Mouse (Mus musculus) limb, embryonic 12.5 days (tissue): ENCODE measurements at regions not wholly inside any gene's neighbourhood (a gene's known extent, or its start where the extent isn't known, plus 50 kb on each side); places are given as distances from the start of the nearest gene placed in this dataset.
"Not testable (repeated sequence)": the region's sequence is repeated elsewhere in the genome, so short reads cannot be mapped to it uniquely, and the experiment has no call there.

Experiments
- ATAC-seq: fragments of 200-750 bp; cut with Nextera tagmentation; 2 replicates; pipeline ENCODE4 v1.8.0; 2017; ENCODE audit warnings: low read depth, moderate TSS enrichment; ENCODE audit not compliant: insufficient number of reproducible peaks, insufficient read depth, low FRiP score, low TSS enrichment
- H3K27ac ChIP-seq: fragments of 300-500 bp; sonication (generic); 2 replicates; pipeline ENCODE4 v1.5.1; 2016; ENCODE audit warnings: mild to moderate bottlenecking, moderate library complexity
- H3K27me3 ChIP-seq: fragments of 300-500 bp; sonication (generic); 2 replicates; pipeline ENCODE4 v1.6.1; 2016; ENCODE audit warnings: mild to moderate bottlenecking, moderate library complexity
- H3K36me3 ChIP-seq: fragments of 300-500 bp; sonication (generic); 2 replicates; pipeline ENCODE4 v1.6.1; 2016; ENCODE audit warnings: mild to moderate bottlenecking, moderate library complexity
- H3K4me1 ChIP-seq: fragments of 300-500 bp; sonication (generic); replicated peaks from 2 replicates; pipeline ENCODE4 v1.6.1; 2016
- H3K4me2 ChIP-seq: fragments of 300-500 bp; sonication (generic); 2 replicates; pipeline ENCODE4 v1.6.1; 2016; ENCODE audit warnings: mild to moderate bottlenecking, moderate library complexity
- H3K4me3 ChIP-seq: fragments of 300-500 bp; sonication (generic); replicated peaks from 2 replicates; pipeline ENCODE4 v1.5.1; 2016; ENCODE audit warnings: mild to moderate bottlenecking
- H3K9ac ChIP-seq: fragments of 300-500 bp; sonication (generic); replicated peaks from 2 replicates; pipeline ENCODE4 v1.6.1; 2016; ENCODE audit warnings: mild to moderate bottlenecking, moderate library complexity
- H3K9me3 ChIP-seq: fragments of 300-500 bp; sonication (generic); 2 replicates; pipeline ENCODE4 v1.6.1; 2016; ENCODE audit warnings: mild to moderate bottlenecking, moderate library complexity
- WGBS: fragments of 180-500 bp; shearing (Covaris S2); methylation state at CpG from one replicate; pipeline ENCODE4 v1.1.7; 2016; 5-methylcytosine and 5-hydroxymethylcytosine counted together

GRCm38 (mm10) chr3:137242877-137243276 is 98.0 kb upstream of the Emcn start:
- Histone ChIP-seq H3K4me1 (no peaks in the 10 kb centered on the region), H3K27me3 (no peaks in the 10 kb centered on the region), H3K4me2 (no peak overlapping the region), H3K4me3 (no peak overlapping the region), H3K36me3 (no peaks in the 10 kb centered on the region), H3K9me3 (no peaks in the 10 kb centered on the region), H3K9ac (no peak overlapping the region), H3K27ac (no peak overlapping the region)
- no peak for ATAC-seq
- 53% methylated on average over 1 of the region's 1 CpGs for WGBS

DNA sequence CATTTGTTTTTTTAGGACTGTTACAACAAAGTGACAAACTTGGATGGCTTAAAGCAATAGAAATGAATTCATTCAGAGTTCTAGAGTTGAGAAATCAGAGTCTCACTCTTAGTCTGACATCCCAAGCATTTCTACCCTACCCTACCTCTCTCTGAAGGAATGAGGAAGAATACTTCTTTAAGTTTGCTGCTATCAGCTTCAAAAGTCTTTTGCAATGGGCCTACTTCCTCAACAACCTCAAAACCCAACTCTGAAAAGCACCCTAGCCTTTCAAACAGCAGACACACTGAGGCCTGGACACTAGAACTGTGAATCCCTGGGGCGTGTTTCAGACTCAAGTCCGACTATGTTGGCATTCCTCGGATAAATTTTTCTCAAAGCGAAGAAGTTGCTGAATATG is 77.0 kb upstream of the Emcn start:
- Histone ChIP-seq H3K4me1 (no peaks in the 10 kb centered on the region), H3K9me3 (no peaks in the 10 kb centered on the region), H3K4me3 (no peak overlapping the region), H3K27me3 (peaks cover 12% of the 10 kb centered on the region), H3K4me2 (no peak overlapping the region), H3K27ac (no peak overlapping the region), H3K36me3 (no peaks in the 10 kb centered on the region), H3K9ac (no peak overlapping the region)
- 94% methylated on average over 4 of the region's 4 CpGs for WGBS
- ATAC-seq = no peak

- 57% methylated on average over 1 of the region's 1 CpGs for WGBS
- Histone ChIP-seq H3K9ac (no peak overlapping the region), H3K4me2 (no peak overlapping the region), H3K9me3 (no peaks in the 10 kb centered on the region), H3K36me3 (no peaks in the 10 kb centered on the region), H3K27me3 (peaks cover 5% of the 10 kb centered on the region), H3K4me1 (no peaks in the 10 kb centered on the region), H3K27ac (no peak overlapping the region), H3K4me3 (no peak overlapping the region)
- ATAC-seq = no peak
Measured at GRCm38 (mm10) chr3:137267752-137268151, 73.1 kb upstream of the Emcn start.

GRCm38 (mm10) chr3:137275444-137275843 is 65.4 kb upstream of the Emcn start:
- 79% methylated on average over 8 of the region's 8 CpGs for WGBS
- H3K27ac ChIP-seq = no peak overlapping the region
- no peaks in the 10 kb centered on the region for H3K27me3 ChIP-seq
- H3K36me3 ChIP-seq = no peaks in the 10 kb centered on the region
- no peak overlapping the region for H3K4me2 ChIP-seq
- no peak overlapping the region for H3K4me3 ChIP-seq
- H3K9me3 ChIP-seq = no peaks in the 10 kb centered on the region
- ATAC-seq = no peak
- no peaks in the 10 kb centered on the region for H3K4me1 ChIP-seq
- H3K9ac ChIP-seq = no peak overlapping the region

DNA sequence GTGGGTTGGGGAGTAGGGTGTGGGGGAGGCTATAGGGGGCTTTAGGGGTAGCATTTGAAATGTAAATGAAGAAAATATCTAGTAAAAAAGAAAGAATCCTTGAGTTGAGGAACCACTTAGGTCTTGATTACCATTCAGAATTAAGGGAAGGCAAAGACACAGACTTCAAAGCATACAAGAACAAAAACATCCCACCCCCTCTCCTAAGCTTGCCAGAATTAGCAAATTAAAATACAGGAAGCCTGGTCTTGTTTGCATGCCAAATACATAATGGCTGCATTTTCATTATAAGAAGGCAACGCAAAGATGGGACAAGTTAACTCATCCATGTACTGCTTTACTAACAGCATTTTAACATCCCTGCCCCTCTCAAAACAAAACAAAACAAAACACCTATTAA is 61.6 kb upstream of the Emcn start:
- Histone ChIP-seq H3K27me3 (no peaks in the 10 kb centered on the region), H3K9me3 (no peaks in the 10 kb centered on the region), H3K9ac (no peak overlapping the region), H3K4me3 (no peak overlapping the region), H3K27ac (no peak overlapping the region), H3K36me3 (no peaks in the 10 kb centered on the region), H3K4me1 (no peaks in the 10 kb centered on the region), H3K4me2 (no peak overlapping the region)
- 85% methylated on average over 1 of the region's 1 CpGs for WGBS
- no peak for ATAC-seq

DNA sequence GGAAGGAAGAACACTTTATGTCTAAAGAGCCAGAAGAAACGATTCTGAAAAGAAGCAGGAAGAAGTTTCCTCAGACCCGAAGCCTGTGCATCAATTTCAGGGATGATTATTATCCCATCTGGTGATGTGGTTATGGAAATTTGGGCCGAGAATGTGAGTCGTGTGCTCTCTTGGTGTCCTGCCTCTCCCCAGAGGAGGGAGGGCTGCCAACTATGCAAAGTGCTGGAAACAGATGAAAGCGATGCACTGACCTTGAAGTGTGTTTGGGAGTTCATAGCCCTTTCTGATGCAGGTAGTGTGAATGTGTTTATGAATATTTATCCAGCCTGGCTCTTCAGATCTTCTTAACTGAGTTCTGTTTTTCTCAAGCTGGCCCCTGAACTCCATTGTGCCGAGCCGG is 59.8 kb upstream of the Emcn start:
- 82% methylated on average over 7 of the region's 7 CpGs for WGBS
- no peak overlapping the region for H3K4me3 ChIP-seq
- ATAC-seq = no peak

DNA sequence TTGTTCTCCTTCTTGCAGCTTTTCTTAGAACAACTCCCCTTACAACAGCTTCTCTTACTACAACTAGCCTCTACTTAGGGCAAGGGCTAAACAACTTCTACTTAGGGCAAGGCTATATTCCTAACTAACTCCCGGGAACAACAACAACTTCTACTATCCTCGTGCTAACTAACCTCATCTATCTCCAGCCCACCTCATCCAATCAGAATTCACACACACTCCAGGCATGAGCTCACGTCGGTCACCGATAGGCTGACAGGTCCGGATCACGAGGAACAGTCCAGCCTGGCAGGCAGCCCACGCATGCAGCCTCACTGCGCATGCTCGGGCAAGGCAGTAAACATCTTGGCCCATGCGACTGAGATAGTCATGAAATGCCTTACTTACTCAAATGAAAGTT is 53.3 kb upstream of the Emcn start:
- H3K4me2 ChIP-seq, H3K27me3 ChIP-seq, H3K27ac ChIP-seq, ATAC-seq, H3K36me3 ChIP-seq, H3K4me3 ChIP-seq, H3K9ac ChIP-seq, H3K9me3 ChIP-seq, H3K4me1 ChIP-seq: not testable (repeated sequence)
- 93% methylated on average over 11 of the region's 11 CpGs for WGBS

More for the DNA sequence above, 59.8 kb upstream of the Emcn start:
- Histone ChIP-seq H3K9me3 (no peaks in the 10 kb centered on the region), H3K9ac (no peak overlapping the region), H3K27ac (no peak overlapping the region), H3K4me2 (no peak overlapping the region), H3K36me3 (no peaks in the 10 kb centered on the region), H3K4me1 (no peaks in the 10 kb centered on the region), H3K27me3 (no peaks in the 10 kb centered on the region)

DNA sequence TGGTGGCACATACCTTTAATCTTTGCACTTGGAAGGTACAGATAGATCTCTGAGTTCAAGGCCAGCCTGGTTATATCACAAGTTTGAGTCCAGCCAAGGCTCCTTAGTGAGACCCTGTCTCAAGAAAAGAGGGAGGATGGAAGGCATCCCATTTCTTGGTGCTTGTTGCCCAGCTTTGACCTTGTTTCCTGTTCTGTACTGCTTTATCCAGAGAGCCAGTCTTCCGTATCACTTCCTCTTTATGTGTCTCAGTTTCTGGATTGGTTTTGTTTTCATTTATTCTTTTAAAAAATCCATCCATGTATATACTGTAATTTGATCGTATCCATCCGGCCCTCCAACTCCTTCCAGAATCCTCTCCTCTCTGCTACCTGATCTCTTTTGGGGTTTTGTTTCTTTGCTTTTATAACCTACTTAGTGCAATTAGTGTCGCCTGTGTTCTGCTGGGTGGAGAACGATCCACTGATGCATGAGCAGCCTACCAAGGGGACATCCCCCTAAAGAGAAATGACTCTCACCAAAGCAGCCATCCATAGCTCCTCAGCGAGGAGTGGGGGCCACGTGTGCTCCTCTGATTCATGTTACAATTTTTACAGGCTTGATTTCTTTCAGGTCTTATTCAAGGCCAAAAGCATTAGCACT is 52.4 kb upstream of the Emcn start:
- H3K9me3 ChIP-seq = no peaks in the 10 kb centered on the region
- 0 out of 2 replicates have a peak, but pooled peaks cover 4% of the 10 kb centered on the region for H3K27me3 ChIP-seq
- H3K9ac ChIP-seq = no peak overlapping the region
- H3K4me2 ChIP-seq = no peak overlapping the region
- 73% methylated on average over 7 of the region's 7 CpGs for WGBS
- no peak overlapping the region for H3K4me3 ChIP-seq
- no peaks in the 10 kb centered on the region; the same call in 1 of the 2 replicates for H3K4me1 ChIP-seq
- H3K36me3 ChIP-seq = no peaks in the 10 kb centered on the region
- H3K27ac ChIP-seq = peak overlapping the region; percentile 58; the same call in 1 of the 2 replicates
- ATAC-seq = no peak; the same call in 1 of the 2 replicates

GRCm38 (mm10) chr3:137288943-137289682 is 51.8 kb upstream of the Emcn start:
- ATAC-seq = no peak; the same call in 1 of the 2 replicates
- H3K4me3 ChIP-seq = no peak overlapping the region
- no peaks in the 10 kb centered on the region for H3K9me3 ChIP-seq
- 0 out of 2 replicates have a peak, but pooled peaks cover 4% of the 10 kb centered on the region for H3K27me3 ChIP-seq
- no peak overlapping the region for H3K4me2 ChIP-seq
- H3K36me3 ChIP-seq = no peaks in the 10 kb centered on the region
- H3K4me1 ChIP-seq = no peaks in the 10 kb centered on the region; the same call in 1 of the 2 replicates
- peak overlapping the region; percentile 85 for H3K27ac ChIP-seq
- no peak overlapping the region for H3K9ac ChIP-seq
- 80% methylated on average over 2 of the region's 2 CpGs for WGBS

DNA sequence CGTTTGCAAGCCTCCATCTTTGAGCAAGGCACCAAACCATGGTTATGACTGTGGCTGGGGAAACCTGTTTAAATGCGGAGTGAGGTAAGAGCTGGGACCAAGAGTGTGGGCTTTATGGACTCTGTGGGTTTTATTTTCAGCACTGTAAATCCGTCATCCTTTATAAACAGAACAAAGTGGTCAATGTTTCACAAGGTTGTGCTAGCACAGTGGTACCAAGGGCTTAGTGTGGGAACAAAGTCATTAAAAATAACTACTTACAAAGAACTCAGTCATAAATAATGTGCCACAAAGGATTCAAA is 51.2 kb upstream of the Emcn start:
- peak; percentile 91 for ATAC-seq
- Histone ChIP-seq H3K36me3 (no peaks in the 10 kb centered on the region), H3K9ac (no peak overlapping the region), H3K4me2 (no peak overlapping the region), H3K9me3 (no peaks in the 10 kb centered on the region), H3K4me1 (no peaks in the 10 kb centered on the region; the same call in 1 of the 2 replicates), H3K27me3 (0 out of 2 replicates have a peak, but pooled peaks cover 4% of the 10 kb centered on the region), H3K27ac (peak overlapping the region; percentile 85), H3K4me3 (no peak overlapping the region)
- WGBS = 25% methylated on average over 3 of the region's 3 CpGs
